Mouse (Mus musculus) liver (tissue): ENCODE results near the gene Ipp.

Experiments used
- DNase-seq: peaks from one replicate; pipeline ENCODE4 v3.0.0-alpha.2; 2020; ENCODE audit warnings: mixed read lengths

Ipp gene

DNA sequence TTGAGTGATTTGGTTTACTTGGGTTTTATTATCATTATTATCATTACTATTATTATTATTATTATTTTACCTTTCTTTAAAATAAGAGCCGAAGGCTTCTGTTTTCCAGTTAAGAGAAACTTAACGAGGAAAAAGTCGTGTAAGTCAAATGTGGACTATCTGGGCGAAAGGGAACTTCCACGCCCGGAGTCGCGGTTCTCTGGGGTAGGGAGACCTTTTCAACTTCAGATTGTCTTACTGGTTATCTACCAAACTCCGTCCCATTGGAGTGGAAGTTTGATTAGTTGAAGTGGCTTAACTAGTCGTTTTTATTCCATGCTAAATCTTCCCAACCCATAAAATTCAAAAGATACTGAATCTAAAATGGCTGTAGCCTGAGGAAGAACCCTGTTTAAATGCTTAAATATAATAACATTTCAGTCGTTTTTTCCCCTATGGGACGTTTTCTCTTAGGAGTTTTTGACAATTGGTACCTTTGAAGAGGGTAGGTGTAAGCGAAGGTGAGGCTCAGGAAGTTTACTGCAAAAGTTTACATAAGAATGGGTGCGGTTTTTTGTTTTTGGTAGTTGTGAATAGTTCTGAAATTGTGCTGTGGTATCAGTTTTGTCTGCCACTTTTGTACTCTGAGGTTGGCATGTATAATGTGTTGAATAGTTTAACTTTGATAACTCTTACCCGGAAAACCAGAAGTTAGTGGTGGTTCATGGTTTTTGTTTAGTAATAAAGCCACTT, 51.0 kb downstream of the Ipp start:
- DNase-seq, result peak; percentile 50
